Mouse (Mus musculus): Measurements from ENCODE around the gene Pxn. TPM values are rescaled to one million over a fixed set of nuclear protein-coding genes. Genes with fewer than 3 reads are reported as not detected.

Pxn gene
- total RNA-seq, 2 experiments from 2014 or later: 39.8 to 46.1 TPM

DNA sequence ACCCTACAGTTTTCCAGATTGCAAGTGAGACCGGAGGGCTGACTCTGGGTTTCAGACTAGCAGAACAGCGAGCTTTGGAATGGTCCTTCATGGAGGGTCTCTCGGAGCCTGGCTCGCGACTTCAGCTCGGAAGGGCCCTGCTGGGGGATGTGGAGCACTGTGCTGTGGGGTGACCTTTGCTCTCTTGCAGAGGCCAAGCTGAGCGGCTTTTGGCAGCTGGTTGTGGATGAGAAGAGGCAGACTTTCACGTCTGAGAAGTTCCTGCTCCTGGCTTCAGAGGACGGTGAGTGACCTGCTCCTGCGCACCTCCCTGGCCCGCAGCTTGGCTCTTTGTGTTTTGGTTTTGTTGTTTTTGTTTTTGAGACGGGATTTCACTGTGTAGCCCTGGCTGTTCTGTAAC, 79.1 kb downstream of the Pxn start:
- no peak for DNase-seq

GRCm38 (mm10) chr5:115586166-115586565, 79.7 kb downstream of the Pxn start:
- no peak for DNase-seq

DNA sequence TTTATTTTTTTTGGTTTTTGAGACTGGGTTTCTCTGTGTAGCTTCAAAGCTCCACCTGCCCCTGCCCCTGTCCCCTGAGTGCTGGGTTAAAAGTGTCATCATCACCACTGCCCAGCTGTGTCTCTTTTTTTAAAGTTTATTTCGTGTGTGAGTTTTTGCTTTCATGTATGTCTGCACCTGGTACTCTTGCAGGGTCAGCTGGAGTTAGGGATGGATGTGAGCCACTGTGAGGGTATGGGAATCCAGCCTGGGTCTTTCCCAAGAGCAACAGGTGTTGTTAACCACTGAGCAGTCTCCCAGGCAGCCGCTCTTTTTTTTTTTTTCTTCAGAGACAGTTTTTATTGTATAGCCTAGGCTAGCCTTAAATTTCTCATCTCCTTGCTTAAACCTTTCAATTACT, 80.3 kb downstream of the Pxn start:
- DNase-seq: no peak

DNA sequence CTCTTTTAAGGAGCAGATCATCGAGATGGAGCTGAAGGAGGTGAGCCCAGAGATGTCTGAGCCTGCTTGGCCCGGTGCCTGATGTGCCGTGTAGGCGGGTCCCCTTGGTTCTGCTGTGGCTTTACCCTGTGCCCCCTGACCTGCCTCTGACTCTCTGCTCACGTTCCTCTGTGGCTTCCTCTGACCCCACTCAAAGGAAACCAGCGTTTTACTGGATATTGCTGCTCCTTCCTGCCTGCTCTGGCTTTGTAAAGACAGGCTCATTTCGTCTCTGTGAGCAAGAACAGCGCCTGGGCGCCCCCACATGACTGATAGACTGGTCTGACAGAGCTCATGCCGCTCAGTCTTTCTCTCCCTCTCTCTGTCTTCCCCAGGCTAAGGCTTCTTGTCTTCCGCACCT, 84.6 kb downstream of the Pxn start:
- DNase-seq: no peak

DNA sequence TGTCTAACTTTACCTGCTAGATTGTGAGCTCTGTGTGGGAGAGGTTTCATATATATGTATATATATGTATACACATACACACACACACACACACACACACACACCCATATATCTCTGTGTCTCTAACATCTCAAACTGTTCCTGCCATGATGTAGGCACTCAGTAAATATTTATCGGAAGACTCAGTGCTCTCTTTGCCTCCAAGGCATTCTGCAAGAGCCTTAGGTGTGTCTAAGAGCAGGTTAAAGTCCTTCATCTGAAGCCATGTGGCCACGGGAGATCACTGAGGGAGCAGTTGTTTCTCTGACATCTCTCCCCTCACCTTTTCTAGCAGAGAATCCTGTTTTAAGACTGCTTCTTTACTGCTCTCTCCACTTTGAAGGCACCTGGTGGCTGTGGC, 85.0 kb downstream of the Pxn start:
- DNase-seq: no peak

- DNase-seq: no peak
These were observed 97.1 kb downstream of the Pxn start for GRCm38 (mm10) chr5:115603561-115603960.

Small RNA genes lying within 50 kb of the gene (microRNA-seq; reads per million reads assigned to microRNA genes)
- gene Mir7029: 0.90 to 1.3 reads per million in 2 experiments

Other genes starting within 250 kb of the Pxn start
- gene Rnf10, start 233.8 kb upstream of the Pxn start, total RNA-seq (2021): 100 to 1,000 TPM; 238 to 245 TPM
- gene Coq5, start 227.0 kb upstream of the Pxn start, total RNA-seq (2021): 10 to 100 TPM; 38.0 to 40.0 TPM
- gene Dynll1, start 205.7 kb upstream of the Pxn start, total RNA-seq (2021): 100 to 1,000 TPM; 813 to 849 TPM
- 10 to 100 TPM; 85.8 to 88.9 TPM for gene Srsf9, start 179.5 kb upstream of the Pxn start, total RNA-seq (2021)
- 10 to 100 TPM; 20.9 to 22.0 TPM for gene Gatc, start 165.5 kb upstream of the Pxn start, total RNA-seq (2021)
- gene Triap1, start 165.5 kb upstream of the Pxn start, total RNA-seq (2021): 10 to 100 TPM; 24.8 to 29.2 TPM
- 100 to 1,000 TPM; 708 to 783 TPM for gene Cox6a1, start 157.7 kb upstream of the Pxn start, total RNA-seq (2021)
- gene Msi1, start 77.1 kb upstream of the Pxn start, total RNA-seq (2021): 10 to 100 TPM; 52.1 to 53.0 TPM
- not detected for gene Pla2g1b, start 40.4 kb upstream of the Pxn start, total RNA-seq (2021)
- gene Sirt4, start 22.0 kb upstream of the Pxn start, total RNA-seq (2021): 10 to 100 TPM; 46.4 to 50.7 TPM
- 100 to 1,000 TPM; 223 to 227 TPM for gene Rplp0, start 52.8 kb downstream of the Pxn start, total RNA-seq (2021)
- 10 to 100 TPM; 69.4 to 73.1 TPM for gene Gcn1l1, start 58.6 kb downstream of the Pxn start, total RNA-seq (2021)
- gene Rab35, start 125.2 kb downstream of the Pxn start, total RNA-seq (2021): 10 to 100 TPM; 88.7 to 89.0 TPM
- 100 to 1,000 TPM; 117 to 131 TPM for gene Bicdl1, start 224.9 kb downstream of the Pxn start, total RNA-seq (2021)